Mouse (Mus musculus): Measurements from ENCODE around the gene Nfkbid. TPM values are rescaled to one million over a fixed set of nuclear protein-coding genes. Genes with fewer than 3 reads are reported as not detected.

Nfkbid gene
- polyA plus RNA-seq (2014; fragmentation: Nextera tagmentation; extraction: Ambion mirVana): 1.00 and 1.1 TPM in 2 replicates

- Histone ChIP-seq H3K9ac (ENCODE audit: low read length) (peak within 1 kb of the TSS; percentile 67), H3K27ac (replicated peaks in 1 of 2; ENCODE audit: control insufficient read depth in 1 of 2, insufficient read depth in 1 of 2, low read depth in 2 of 2, low read length in 2 of 2) (peak within 1 kb of the TSS; percentile 1 to 50; a peak in 3 of 4 replicates), H3K9me3 (ENCODE audit: control insufficient read depth, low read length) (peaks cover 8% of the 10 kb centered on the region), H3K27me3 (ENCODE audit: control insufficient read depth, insufficient read depth, low read length) (peaks cover 10% of the 10 kb centered on the region), H3K4me2 (ENCODE audit: low read length) (peak within 1 kb of the TSS; percentile 81), H3K4me1 (ENCODE audit: control insufficient read depth in 2 of 2, insufficient read depth in 2 of 2, low read length in 2 of 2) (peaks cover 0 to 13% of the 10 kb centered on the region in 2 experiments; a peak in 2 of 4 replicates), H3K36me3 (ENCODE audit: control insufficient read depth, insufficient read depth, low read length) (peaks cover 9% of the 10 kb centered on the region), H3K4me3 (ENCODE audit: control insufficient read depth in 1 of 2, insufficient read depth in 1 of 2, low read depth in 1 of 2, low read length in 2 of 2) (peak within 1 kb of the TSS; percentile 48 to 53)
- no peak for ATAC-seq (ENCODE audit: insufficient number of reproducible peaks, insufficient read depth, low FRiP score, low read depth)
- WGBS: 10% methylated on average over 31 of the region's 31 CpGs
Measured at GRCm38 (mm10) chr7:30421175-30421889, at the start of gene Nfkbid. Nfkbid (plus strand) TSS chr7:30421732.

GRCm38 (mm10) chr7:30373501-30373962 is 48.0 kb upstream of the Nfkbid start:
- Histone ChIP-seq H3K9me3 (ENCODE audit: control insufficient read depth, low read length) (no peaks in the 10 kb centered on the region), H3K4me2 (ENCODE audit: low read length) (peak overlapping the region; percentile 67), H3K4me1 (ENCODE audit: control insufficient read depth in 2 of 2, insufficient read depth in 2 of 2, low read length in 2 of 2) (no peaks in the 10 kb centered on the region), H3K27me3 (ENCODE audit: control insufficient read depth, insufficient read depth, low read length) (0 out of 2 replicates have a peak, but pooled peaks cover 2% of the 10 kb centered on the region), H3K36me3 (ENCODE audit: control insufficient read depth, insufficient read depth, low read length) (no peaks in the 10 kb centered on the region), H3K9ac (ENCODE audit: low read length) (peak overlapping the region; percentile 57), H3K27ac (replicated peaks in 1 of 2; ENCODE audit: control insufficient read depth in 1 of 2, insufficient read depth in 1 of 2, low read depth in 2 of 2, low read length in 2 of 2) (no peak overlapping the region), H3K4me3 (ENCODE audit: control insufficient read depth in 1 of 2, insufficient read depth in 1 of 2, low read depth in 1 of 2, low read length in 2 of 2) (peak overlapping the region; percentile 36 to 61)
- 0% methylated on average over 21 of the region's 21 CpGs for WGBS
- peak; percentile 91 for ATAC-seq (ENCODE audit: insufficient number of reproducible peaks, insufficient read depth, low FRiP score, low read depth)

GRCm38 (mm10) chr7:30380061-30380460 is 41.5 kb upstream of the Nfkbid start:
- no peak for ATAC-seq (ENCODE audit: insufficient number of reproducible peaks, insufficient read depth, low FRiP score, low read depth)
- no peaks in the 10 kb centered on the region for H3K27me3 ChIP-seq (ENCODE audit: control insufficient read depth, insufficient read depth, low read length)
- H3K4me2 ChIP-seq (ENCODE audit: low read length): no peak overlapping the region
- H3K36me3 ChIP-seq (ENCODE audit: control insufficient read depth, insufficient read depth, low read length): no peaks in the 10 kb centered on the region
- no peak overlapping the region for H3K27ac ChIP-seq (replicated peaks in 1 of 2; ENCODE audit: control insufficient read depth in 1 of 2, insufficient read depth in 1 of 2, low read depth in 2 of 2, low read length in 2 of 2)
- no peak overlapping the region for H3K4me3 ChIP-seq (ENCODE audit: control insufficient read depth in 1 of 2, insufficient read depth in 1 of 2, low read depth in 1 of 2, low read length in 2 of 2)
- WGBS: 59% methylated on average over 5 of the region's 5 CpGs
- H3K4me1 ChIP-seq (ENCODE audit: control insufficient read depth in 2 of 2, insufficient read depth in 2 of 2, low read length in 2 of 2): no peaks in the 10 kb centered on the region
- no peaks in the 10 kb centered on the region for H3K9me3 ChIP-seq (ENCODE audit: control insufficient read depth, low read length)
- no peak overlapping the region for H3K9ac ChIP-seq (ENCODE audit: low read length)

GRCm38 (mm10) chr7:30384106-30384505 is 37.4 kb upstream of the Nfkbid start:
- Histone ChIP-seq H3K36me3 (ENCODE audit: control insufficient read depth, insufficient read depth, low read length) (no peaks in the 10 kb centered on the region), H3K4me2 (ENCODE audit: low read length) (no peak overlapping the region), H3K9ac (ENCODE audit: low read length) (no peak overlapping the region), H3K9me3 (ENCODE audit: control insufficient read depth, low read length) (no peaks in the 10 kb centered on the region), H3K4me1 (ENCODE audit: control insufficient read depth in 2 of 2, insufficient read depth in 2 of 2, low read length in 2 of 2) (no peaks in the 10 kb centered on the region), H3K27ac (replicated peaks in 1 of 2; ENCODE audit: control insufficient read depth in 1 of 2, insufficient read depth in 1 of 2, low read depth in 2 of 2, low read length in 2 of 2) (no peak overlapping the region), H3K27me3 (ENCODE audit: control insufficient read depth, insufficient read depth, low read length) (no peaks in the 10 kb centered on the region), H3K4me3 (ENCODE audit: control insufficient read depth in 1 of 2, insufficient read depth in 1 of 2, low read depth in 1 of 2, low read length in 2 of 2) (no peak overlapping the region)
- WGBS: 76% methylated on average over 9 of the region's 9 CpGs
- no peak for ATAC-seq (ENCODE audit: insufficient number of reproducible peaks, insufficient read depth, low FRiP score, low read depth)

- no peak for ATAC-seq (ENCODE audit: insufficient number of reproducible peaks, insufficient read depth, low FRiP score, low read depth)
- Histone ChIP-seq H3K4me2 (ENCODE audit: low read length) (no peak overlapping the region), H3K27ac (replicated peaks in 1 of 2; ENCODE audit: control insufficient read depth in 1 of 2, insufficient read depth in 1 of 2, low read depth in 2 of 2, low read length in 2 of 2) (no peak overlapping the region), H3K9me3 (ENCODE audit: control insufficient read depth, low read length) (no peaks in the 10 kb centered on the region), H3K4me3 (ENCODE audit: control insufficient read depth in 1 of 2, insufficient read depth in 1 of 2, low read depth in 1 of 2, low read length in 2 of 2) (no peak overlapping the region), H3K36me3 (ENCODE audit: control insufficient read depth, insufficient read depth, low read length) (no peaks in the 10 kb centered on the region), H3K4me1 (ENCODE audit: control insufficient read depth in 2 of 2, insufficient read depth in 2 of 2, low read length in 2 of 2) (no peaks in the 10 kb centered on the region; a peak in 1 of 4 replicates), H3K9ac (ENCODE audit: low read length) (no peak overlapping the region), H3K27me3 (ENCODE audit: control insufficient read depth, insufficient read depth, low read length) (no peaks in the 10 kb centered on the region)
- 53% methylated on average over 4 of the region's 4 CpGs for WGBS
Measured at GRCm38 (mm10) chr7:30392746-30393520, 28.6 kb upstream of the Nfkbid start.

GRCm38 (mm10) chr7:30393631-30394030 is 27.9 kb upstream of the Nfkbid start:
- Histone ChIP-seq H3K4me2 (ENCODE audit: low read length) (no peak overlapping the region), H3K9ac (ENCODE audit: low read length) (no peak overlapping the region), H3K27ac (replicated peaks in 1 of 2; ENCODE audit: control insufficient read depth in 1 of 2, insufficient read depth in 1 of 2, low read depth in 2 of 2, low read length in 2 of 2) (peak overlapping the region; percentile 79 to 82), H3K4me1 (ENCODE audit: control insufficient read depth in 2 of 2, insufficient read depth in 2 of 2, low read length in 2 of 2) (no peaks in the 10 kb centered on the region; a peak in 1 of 4 replicates), H3K4me3 (ENCODE audit: control insufficient read depth in 1 of 2, insufficient read depth in 1 of 2, low read depth in 1 of 2, low read length in 2 of 2) (no peak overlapping the region), H3K9me3 (ENCODE audit: control insufficient read depth, low read length) (no peaks in the 10 kb centered on the region), H3K36me3 (ENCODE audit: control insufficient read depth, insufficient read depth, low read length) (no peaks in the 10 kb centered on the region), H3K27me3 (ENCODE audit: control insufficient read depth, insufficient read depth, low read length) (no peaks in the 10 kb centered on the region)
- ATAC-seq (ENCODE audit: insufficient number of reproducible peaks, insufficient read depth, low FRiP score, low read depth): no peak
- 81% methylated on average over 4 of the region's 4 CpGs for WGBS

- Histone ChIP-seq H3K27ac (replicated peaks in 1 of 2; ENCODE audit: control insufficient read depth in 1 of 2, insufficient read depth in 1 of 2, low read depth in 2 of 2, low read length in 2 of 2) (peak overlapping the region; percentile 79 to 82), H3K4me2 (ENCODE audit: low read length) (no peak overlapping the region)
- peak; percentile 83 for ATAC-seq (ENCODE audit: insufficient number of reproducible peaks, insufficient read depth, low FRiP score, low read depth)
Measured at GRCm38 (mm10) chr7:30394379-30394778, 27.2 kb upstream of the Nfkbid start.

More at GRCm38 (mm10) chr7:30394379-30394778, 27.2 kb upstream of the Nfkbid start:
- WGBS: 45% methylated on average over 11 of the region's 11 CpGs
- Histone ChIP-seq H3K36me3 (ENCODE audit: control insufficient read depth, insufficient read depth, low read length) (no peaks in the 10 kb centered on the region), H3K27me3 (ENCODE audit: control insufficient read depth, insufficient read depth, low read length) (no peaks in the 10 kb centered on the region), H3K4me1 (ENCODE audit: control insufficient read depth in 2 of 2, insufficient read depth in 2 of 2, low read length in 2 of 2) (no peaks in the 10 kb centered on the region; a peak in 1 of 4 replicates), H3K4me3 (ENCODE audit: control insufficient read depth in 1 of 2, insufficient read depth in 1 of 2, low read depth in 1 of 2, low read length in 2 of 2) (no peak overlapping the region), H3K9ac (ENCODE audit: low read length) (no peak overlapping the region), H3K9me3 (ENCODE audit: control insufficient read depth, low read length) (no peaks in the 10 kb centered on the region)

All from heart, embryonic 14.5 days (tissue).